Mouse (Mus musculus) retina, postnatal 7 days (tissue): ENCODE measurements around the gene U2af2.

Experiments used
- DNase-seq: peaks from one replicate; pipeline ENCODE4 v3.0.0-alpha.2; 2012; ENCODE audit warnings: low read depth, low spot score

Gene U2af2

GRCm38 (mm10) chr7:5037026-5037425 lies 24.9 kb upstream of the U2af2 start:
- no peak for DNase-seq

- DNase-seq: no peak
Observed at GRCm38 (mm10) chr7:5037467-5037866, 24.5 kb upstream of the U2af2 start.

GRCm38 (mm10) chr7:5038109-5038732 lies 23.7 kb upstream of the U2af2 start, which contains the start of gene Zfp784:
Zfp784 (minus strand) TSS chr7:5038446.
- DNase-seq: peak; percentile 84

- DNase-seq: no peak
Observed at GRCm38 (mm10) chr7:5038940-5039339, 23.0 kb upstream of the U2af2 start.

GRCm38 (mm10) chr7:5044981-5045380 lies 17.0 kb upstream of the U2af2 start:
- no peak for DNase-seq

- no peak for DNase-seq
Observed at GRCm38 (mm10) chr7:5046112-5046511, 15.8 kb upstream of the U2af2 start.

- peak; percentile 56 for DNase-seq
Observed at GRCm38 (mm10) chr7:5047313-5047712, 14.6 kb upstream of the U2af2 start.

GRCm38 (mm10) chr7:5051193-5052192 lies 10.4 kb upstream of the U2af2 start, which contains the start of gene Zfp580:
Zfp580 (plus strand) TSS chr7:5051538.
- DNase-seq: peak; percentile 75

- no peak for DNase-seq
Observed at GRCm38 (mm10) chr7:5052438-5052837, 9.5 kb upstream of the U2af2 start.

- no peak for DNase-seq
Observed at GRCm38 (mm10) chr7:5052931-5053343, 9.0 kb upstream of the U2af2 start.

- no peak for DNase-seq
Observed at GRCm38 (mm10) chr7:5053456-5054179, 8.3 kb upstream of the U2af2 start.

GRCm38 (mm10) chr7:5056651-5057263 lies 5.2 kb upstream of the U2af2 start:
- DNase-seq: no peak

GRCm38 (mm10) chr7:5057381-5057780 lies 4.6 kb upstream of the U2af2 start:
- DNase-seq: no peak

GRCm38 (mm10) chr7:5057804-5058203 lies 4.1 kb upstream of the U2af2 start:
- no peak for DNase-seq

GRCm38 (mm10) chr7:5058631-5059030 lies 3.3 kb upstream of the U2af2 start:
- no peak for DNase-seq

- DNase-seq: no peak
Observed at GRCm38 (mm10) chr7:5059421-5059820, 2.5 kb upstream of the U2af2 start.

GRCm38 (mm10) chr7:5060239-5060731 lies 1.7 kb upstream of the U2af2 start:
- peak; percentile 67 for DNase-seq

GRCm38 (mm10) chr7:5060944-5061773 lies 784 bp upstream of the U2af2 start:
- peak; percentile 96 for DNase-seq

- DNase-seq: peak; percentile 75
Observed at GRCm38 (mm10) chr7:5062360-5063001, 538 bp downstream of the U2af2 start.

GRCm38 (mm10) chr7:5064886-5065285 lies 2.9 kb downstream of the U2af2 start:
- DNase-seq: no peak
